Mouse (Mus musculus) brain, embryonic 14.5 days (tissue): ENCODE results near the gene Mospd1.

ENCODE experiments used
- CTCF ChIP-seq: fragments of 200-500 bp; IDR thresholded peaks from 2 replicates; pipeline ENCODE4 v1.5.1; 2012; ENCODE audit warnings: inconsistent platforms, mild to moderate bottlenecking, moderate library complexity, borderline replicate concordance; ENCODE audit not compliant: insufficient read depth, insufficient read length; ENCODE audit errors: extremely low read depth
- POLR2A ChIP-seq: fragments of 200-500 bp; IDR thresholded peaks from 2 replicates; pipeline ENCODE4 v1.6.1; 2012; ENCODE audit warnings: mild to moderate bottlenecking, inconsistent platforms, borderline replicate concordance; ENCODE audit not compliant: poor library complexity, insufficient read depth, insufficient read length, severe bottlenecking; ENCODE audit errors: extremely low read depth

GRCm38 (mm10) chrX:53386362-53386761 lies 16.1 kb upstream of the Mospd1 start:
- TF ChIP-seq POLR2A: no peak
- TF ChIP-seq CTCF: no peak
